In genomic region chr7:121640998-121641762, GRCm38 (mm10) we compare ENCODE assay signal across 8 mouse cellular contexts.
DNase-seq lines count a peak whose midpoint lies in the region; ATAC-seq and TF ChIP-seq lines count a peak whose summit lies in the region.

No protein-coding gene starts in this region.

- no peak overlapping the region for H3K27ac ChIP-seq in forebrain, embryonic 16.5 days (ENCODE audit: low read length)
- H3K27ac ChIP-seq in lung, postnatal 0 days (ENCODE audit: low read length): no peak overlapping the region

- no peak for ATAC-seq in cerebellum, adult (ENCODE audit: insufficient number of reproducible peaks, low FRiP score, low TSS enrichment)
- ATAC-seq in CD4-positive, CD25-positive, alpha-beta regulatory T cell, adult 4 months: peak; percentile 91
- 0 out of 2 replicates have a peak, but pooled peaks have one; percentile 23 for ATAC-seq in forebrain, embryonic 16.5 days
- peak; percentile 23; the same call in 1 of the 2 replicates for ATAC-seq in lung, postnatal 0 days

- H3K27me3 ChIP-seq in forebrain, embryonic 16.5 days (replicated peaks; ENCODE audit: control insufficient read depth, insufficient read depth, low read length): no peaks in the 10 kb centered on the region
- no peaks in the 10 kb centered on the region for H3K27me3 ChIP-seq in lung, postnatal 0 days (replicated peaks; ENCODE audit: insufficient read depth, low read length)

- DNase-seq in cerebellum, adult 11 months: peak; percentile 24
- DNase-seq in c-Kit-negative CD71-positive TER-119-positive erythroid progenitor cells, embryonic 14.5 days (ENCODE audit: low read depth, low spot score): peak; percentile 20
- peak; percentile 64 for DNase-seq in kidney, postnatal 14 days
- peak; percentile 78 for DNase-seq in lung, postnatal 0 days (ENCODE audit: low spot score)
- peak; percentile 49 for DNase-seq in right cerebral cortex, adult 18-20 months

- H3K9ac ChIP-seq in forebrain, embryonic 16.5 days (replicated peaks; ENCODE audit: low read depth, low read length): no peak overlapping the region
- H3K9ac ChIP-seq in lung, postnatal 0 days (replicated peaks; ENCODE audit: low read depth): no peak overlapping the region

- no peak overlapping the region for H3K4me3 ChIP-seq in forebrain, embryonic 16.5 days (replicated peaks; ENCODE audit: low read length)
- no peak overlapping the region for H3K4me3 ChIP-seq in lung, postnatal 0 days (ENCODE audit: low read depth, low read length)

- H3K4me2 ChIP-seq in forebrain, embryonic 16.5 days (ENCODE audit: low read length): no peak overlapping the region
- H3K4me2 ChIP-seq in lung, postnatal 0 days (replicated peaks; ENCODE audit: low read depth, low read length): no peak overlapping the region

- no peaks in the 10 kb centered on the region for H3K36me3 ChIP-seq in forebrain, embryonic 16.5 days (ENCODE audit: control insufficient read depth, insufficient read depth)
- peaks cover 6% of the 10 kb centered on the region; the same call in 1 of the 2 replicates for H3K36me3 ChIP-seq in lung, postnatal 0 days (ENCODE audit: insufficient read depth, low read length)

- peak; percentile 85 for TF ChIP-seq CTCF in lung, postnatal 0 days (IDR thresholded peaks at IDR 0.05)

- H3K4me1 ChIP-seq in forebrain, embryonic 16.5 days (replicated peaks; ENCODE audit: control insufficient read depth, insufficient read depth, low read length): no peaks in the 10 kb centered on the region
- no peaks in the 10 kb centered on the region for H3K4me1 ChIP-seq in lung, postnatal 0 days (ENCODE audit: insufficient read depth, low read depth, low read length)

- 58% methylated on average over 12 of the region's 12 CpGs for WGBS in forebrain, embryonic 16.5 days
- 52% methylated on average over 12 of the region's 12 CpGs for WGBS in lung, postnatal 0 days

- H3K9me3 ChIP-seq in forebrain, embryonic 16.5 days (ENCODE audit: control insufficient read depth, low read length): no peaks in the 10 kb centered on the region
- H3K9me3 ChIP-seq in lung, postnatal 0 days (ENCODE audit: low read length): no peaks in the 10 kb centered on the region

- no peak for TF ChIP-seq EP300 in lung, postnatal 0 days (IDR thresholded peaks at IDR 0.05)

Comparison
In these comparisons a context has a peak if more than half of its experiments do, and no peak if none do; other contexts are left out.
1. DNase-seq: peak in every context shown above with its lines; median percentile 78 in lung, postnatal 0 days; 64 in kidney, postnatal 14 days; 49 in right cerebral cortex, adult 18-20 months; 24 in cerebellum, adult 11 months; 20 in c-Kit-negative CD71-positive TER-119-positive erythroid progenitor cells, embryonic 14.5 days.